Mouse (Mus musculus): ENCODE data around the gene Cdkal1.

- TF ChIP-seq GATA1 (IDR thresholded peaks at IDR 0.05; ENCODE audit: borderline replicate concordance, low read length) (no peak), FLI1 (IDR thresholded peaks at IDR 0.05; ENCODE audit: low read length) (no peak)
These were observed 327.1 kb downstream of the Cdkal1 start for GRCm38 (mm10) chr13:29528344-29528743.

Measured in megakaryocyte, embryonic 14.5 days (primary cell).